Mouse (Mus musculus) hindbrain, embryonic 14.5 days (tissue): ENCODE measurements around the gene Pde6b. TPM values are rescaled to one million over a fixed set of nuclear protein-coding genes. Genes with fewer than 3 reads are reported as not detected.

Source experiments
- ATAC-seq: fragments of 200-750 bp; cut with Nextera tagmentation; 2 replicates; pipeline ENCODE4 v1.8.0; 2017; ENCODE audit warnings: moderate number of reproducible peaks, mild to moderate bottlenecking, moderate TSS enrichment, moderate library complexity; ENCODE audit not compliant: low FRiP score
- DNase-seq: peaks from one replicate; pipeline ENCODE4 v3.0.0-alpha.2; 2015; ENCODE audit warnings: low spot score
- H3K27ac ChIP-seq: fragments of 300-500 bp; sonication (generic); 2 replicates; pipeline ENCODE4 v1.5.1; 2014; ENCODE audit warnings: mild to moderate bottlenecking, moderate library complexity
- H3K27me3 ChIP-seq: fragments of 300-500 bp; sonication (generic); 2 replicates; pipeline ENCODE4 v1.6.1; 2014; ENCODE audit warnings: mild to moderate bottlenecking, low read length, mixed read lengths; ENCODE audit not compliant: control insufficient read depth, insufficient read depth
- H3K36me3 ChIP-seq: fragments of 300-500 bp; sonication (generic); replicated peaks from 2 replicates; pipeline ENCODE4 v1.6.1; 2014; ENCODE audit not compliant: control insufficient read depth, insufficient read depth
- H3K4me1 ChIP-seq: fragments of 300-500 bp; sonication (generic); replicated peaks from 2 replicates; pipeline ENCODE4 v1.6.1; 2014; ENCODE audit warnings: antibody characterized with exemption, low read length, mixed read lengths; ENCODE audit not compliant: control insufficient read depth, insufficient read depth
- H3K4me2 ChIP-seq: fragments of 300-500 bp; sonication (generic); replicated peaks from 2 replicates; pipeline ENCODE4 v1.6.1; 2014; ENCODE audit warnings: mild to moderate bottlenecking, moderate library complexity
- H3K4me3 ChIP-seq: fragments of 300-500 bp; sonication (generic); replicated peaks from 2 replicates; pipeline ENCODE4 v1.5.1; 2014; ENCODE audit warnings: mild to moderate bottlenecking, low read length
- H3K9ac ChIP-seq: fragments of 300-500 bp; sonication (generic); 2 replicates; pipeline ENCODE4 v1.6.1; 2014
- H3K9me3 ChIP-seq: fragments of 300-500 bp; sonication (generic); 2 replicates; pipeline ENCODE4 v1.6.1; 2016; ENCODE audit warnings: low read length; ENCODE audit not compliant: control insufficient read depth
- WGBS: fragments of 180-500 bp; shearing (Covaris S2); extraction: QIAGEN DNeasy Blood & Tissue Kit; methylation state at CpG from one replicate; pipeline ENCODE4 v1.1.7; 2014; 5-methylcytosine and 5-hydroxymethylcytosine counted together
- polyA plus RNA-seq: library from polyadenylated mRNA; unstranded; fragments of >200 nt; fragmentation: Nextera tagmentation; extraction: Ambion mirVana; gene quantifications from 2 replicates; pipeline ENCODE4 v1.2.1, GENCODE M21; 2014

Gene Pde6b
- 0.28 TPM in 1 of 2 replicates, not detected in the other for polyA plus RNA-seq

DNA sequence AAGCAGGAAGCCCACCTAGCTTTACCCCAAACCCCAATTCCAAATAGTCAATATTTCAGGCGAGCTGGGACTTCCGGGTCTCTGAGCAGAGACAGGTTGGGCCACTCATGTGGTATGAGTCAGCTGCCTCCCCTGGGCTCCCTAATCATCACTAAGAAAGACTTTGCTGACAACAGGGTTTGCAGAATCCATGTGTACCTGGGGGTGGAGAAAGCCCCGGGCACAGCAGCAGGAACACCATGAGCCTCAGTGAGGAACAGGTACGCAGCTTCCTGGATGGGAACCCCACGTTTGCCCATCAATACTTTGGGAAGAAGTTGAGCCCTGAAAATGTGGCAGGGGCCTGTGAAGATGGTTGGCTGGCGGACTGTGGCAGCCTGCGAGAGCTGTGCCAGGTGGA is at the start of gene Pde6b:
TSS of gene Pde6b (plus strand) at position 191 of the 400 bp plus-strand sequence.
- Histone ChIP-seq H3K4me3 (no peak within 1 kb of the TSS), H3K9me3 (no peaks in the 10 kb centered on the region), H3K9ac (no peak within 1 kb of the TSS), H3K4me1 (no peaks in the 10 kb centered on the region), H3K27me3 (no peaks in the 10 kb centered on the region), H3K4me2 (no peak within 1 kb of the TSS), H3K36me3 (no peaks in the 10 kb centered on the region), H3K27ac (no peak within 1 kb of the TSS)
- WGBS = 82% methylated on average over 7 of the region's 7 CpGs
- DNase-seq = no peak
- ATAC-seq = no peak

GRCm38 (mm10) chr5:108343680-108344170 is 44.5 kb upstream of the Pde6b start:
- ATAC-seq (no peak), DNase-seq (no peak)
- no peaks in the 10 kb centered on the region for H3K4me1 ChIP-seq
- H3K36me3 ChIP-seq = peaks cover 59% of the 10 kb centered on the region
- no peak overlapping the region for H3K27ac ChIP-seq
- no peak overlapping the region for H3K9ac ChIP-seq
- 92% methylated on average over 4 of the region's 4 CpGs for WGBS
- H3K27me3 ChIP-seq = no peaks in the 10 kb centered on the region
- no peak overlapping the region for H3K4me3 ChIP-seq
- no peaks in the 10 kb centered on the region for H3K9me3 ChIP-seq
- no peak overlapping the region for H3K4me2 ChIP-seq

GRCm38 (mm10) chr5:108345313-108346071 is 42.7 kb upstream of the Pde6b start:
- 88% methylated on average over 10 of the region's 10 CpGs for WGBS
- no peaks in the 10 kb centered on the region for H3K9me3 ChIP-seq
- H3K27me3 ChIP-seq = no peaks in the 10 kb centered on the region
- DNase-seq (no peak), ATAC-seq (no peak)
- H3K4me1 ChIP-seq = no peaks in the 10 kb centered on the region
- H3K4me2 ChIP-seq = no peak overlapping the region
- H3K9ac ChIP-seq = no peak overlapping the region
- H3K27ac ChIP-seq = no peak overlapping the region
- peaks cover 62% of the 10 kb centered on the region for H3K36me3 ChIP-seq
- H3K4me3 ChIP-seq = no peak overlapping the region

DNA sequence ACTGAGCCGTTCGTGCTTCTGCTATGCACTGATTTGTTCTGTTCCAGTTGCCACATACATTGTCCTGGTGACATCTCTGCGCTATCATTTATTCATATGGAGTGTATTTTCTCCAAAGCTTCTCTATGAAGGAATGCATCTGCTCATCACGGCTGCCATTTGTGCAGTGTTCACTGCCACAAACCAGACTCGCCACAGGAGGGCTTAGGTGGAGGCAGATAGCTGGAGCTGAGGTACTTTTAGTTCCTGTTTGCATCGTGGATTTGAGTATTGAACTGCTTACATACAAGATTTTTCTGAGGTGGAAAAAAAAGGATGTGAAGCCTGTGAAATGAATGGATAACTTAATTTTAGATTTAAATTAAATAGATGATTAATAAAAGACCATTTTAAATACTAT is 40.3 kb upstream of the Pde6b start:
- H3K9me3 ChIP-seq = no peaks in the 10 kb centered on the region
- H3K4me1 ChIP-seq = no peaks in the 10 kb centered on the region
- WGBS = 89% methylated on average over 6 of the region's 6 CpGs
- H3K4me2 ChIP-seq = no peak overlapping the region
- no peak overlapping the region for H3K4me3 ChIP-seq
- ATAC-seq (no peak), DNase-seq (no peak)
- peaks cover 53% of the 10 kb centered on the region for H3K36me3 ChIP-seq
- no peak overlapping the region for H3K27ac ChIP-seq
- no peak overlapping the region for H3K9ac ChIP-seq
- H3K27me3 ChIP-seq = no peaks in the 10 kb centered on the region

- H3K4me1 ChIP-seq = no peaks in the 10 kb centered on the region
- no peaks in the 10 kb centered on the region for H3K9me3 ChIP-seq
- H3K4me3 ChIP-seq = no peak overlapping the region
- no peak overlapping the region for H3K4me2 ChIP-seq
- no peaks in the 10 kb centered on the region for H3K27me3 ChIP-seq
- H3K36me3 ChIP-seq = peaks cover 41% of the 10 kb centered on the region
- DNase-seq (no peak), ATAC-seq (no peak)
- no peak overlapping the region for H3K27ac ChIP-seq
- no peak overlapping the region for H3K9ac ChIP-seq
- WGBS = 97% methylated on average over 9 of the region's 9 CpGs
Observed at GRCm38 (mm10) chr5:108349511-108350148, 38.6 kb upstream of the Pde6b start.

GRCm38 (mm10) chr5:108354056-108354455 is 34.1 kb upstream of the Pde6b start:
- no peak overlapping the region for H3K4me3 ChIP-seq
- 74% methylated on average over 2 of the region's 2 CpGs for WGBS
- no peaks in the 10 kb centered on the region for H3K4me1 ChIP-seq
- H3K27ac ChIP-seq = no peak overlapping the region
- H3K36me3 ChIP-seq = peaks cover 12% of the 10 kb centered on the region
- H3K9ac ChIP-seq = no peak overlapping the region
- no peaks in the 10 kb centered on the region for H3K27me3 ChIP-seq
- H3K4me2 ChIP-seq = no peak overlapping the region
- no peak for DNase-seq
- ATAC-seq = no peak
- H3K9me3 ChIP-seq = no peaks in the 10 kb centered on the region

DNA sequence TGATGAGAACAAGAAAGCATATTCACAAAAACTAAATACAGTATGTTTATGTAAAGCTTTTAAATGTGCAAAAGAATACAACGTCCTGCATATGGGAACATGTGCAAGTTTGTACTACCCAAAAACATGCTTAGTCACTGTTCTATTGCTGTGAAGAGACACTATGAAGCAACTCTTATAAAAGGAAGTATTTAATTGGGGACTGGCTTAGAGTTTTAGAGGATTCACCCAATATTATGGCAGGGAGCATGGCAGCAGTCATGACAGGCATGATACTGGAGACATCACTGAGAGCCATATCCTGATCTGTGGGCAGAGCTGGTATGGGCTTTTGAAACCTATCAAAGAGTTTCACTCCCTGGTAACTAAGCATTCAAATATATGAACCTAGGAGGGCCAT is 30.3 kb upstream of the Pde6b start:
- peaks cover 1% of the 10 kb centered on the region; the same call in 1 of the 2 replicates for H3K27me3 ChIP-seq
- no peaks in the 10 kb centered on the region for H3K36me3 ChIP-seq
- no peak overlapping the region for H3K27ac ChIP-seq
- WGBS = 96% methylated on average over 1 of the region's 1 CpGs
- no peak overlapping the region for H3K4me3 ChIP-seq
- ATAC-seq = no peak
- no peak for DNase-seq
- no peaks in the 10 kb centered on the region for H3K9me3 ChIP-seq
- no peak overlapping the region for H3K4me2 ChIP-seq
- no peak overlapping the region for H3K9ac ChIP-seq
- H3K4me1 ChIP-seq = no peaks in the 10 kb centered on the region

- Histone ChIP-seq H3K9me3 (no peaks in the 10 kb centered on the region), H3K4me2 (no peak overlapping the region), H3K4me3 (no peak overlapping the region), H3K4me1 (no peaks in the 10 kb centered on the region), H3K27me3 (peaks cover 18% of the 10 kb centered on the region), H3K36me3 (no peaks in the 10 kb centered on the region), H3K9ac (no peak overlapping the region), H3K27ac (no peak overlapping the region)
- ATAC-seq (no peak), DNase-seq (no peak)
- 90% methylated on average over 9 of the region's 9 CpGs for WGBS
Observed at GRCm38 (mm10) chr5:108359491-108359890, 28.7 kb upstream of the Pde6b start.

DNA sequence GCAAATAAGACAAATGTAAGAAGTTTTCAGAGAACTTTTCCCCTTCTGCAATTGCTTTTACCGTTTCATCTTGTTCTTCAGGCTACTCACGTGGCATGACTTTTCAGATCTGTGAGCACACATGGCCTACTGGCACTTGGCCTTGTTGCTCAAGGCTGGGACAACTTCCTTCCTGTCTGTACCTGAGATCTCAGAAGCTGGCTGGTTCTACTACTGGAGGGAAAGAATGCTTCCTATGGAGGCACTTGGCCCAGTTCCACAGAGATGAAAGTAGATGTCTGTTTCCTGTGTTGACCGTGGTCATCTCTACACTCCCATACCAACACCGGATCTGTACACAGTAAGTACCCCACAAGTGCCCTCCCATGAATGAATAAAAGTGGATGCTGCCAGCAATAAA is 28.0 kb upstream of the Pde6b start:
- H3K4me1 ChIP-seq = no peaks in the 10 kb centered on the region; the same call in 1 of the 2 replicates
- no peaks in the 10 kb centered on the region for H3K36me3 ChIP-seq
- ATAC-seq (no peak), DNase-seq (no peak)
- H3K27me3 ChIP-seq = peaks cover 25% of the 10 kb centered on the region
- no peak overlapping the region for H3K4me2 ChIP-seq
- no peak overlapping the region for H3K27ac ChIP-seq
- H3K9me3 ChIP-seq = no peaks in the 10 kb centered on the region
- 90% methylated on average over 4 of the region's 4 CpGs for WGBS
- H3K4me3 ChIP-seq = no peak overlapping the region
- no peak overlapping the region for H3K9ac ChIP-seq
